8 mouse cellular contexts compared by ENCODE assay signal in the genomic region with DNA sequence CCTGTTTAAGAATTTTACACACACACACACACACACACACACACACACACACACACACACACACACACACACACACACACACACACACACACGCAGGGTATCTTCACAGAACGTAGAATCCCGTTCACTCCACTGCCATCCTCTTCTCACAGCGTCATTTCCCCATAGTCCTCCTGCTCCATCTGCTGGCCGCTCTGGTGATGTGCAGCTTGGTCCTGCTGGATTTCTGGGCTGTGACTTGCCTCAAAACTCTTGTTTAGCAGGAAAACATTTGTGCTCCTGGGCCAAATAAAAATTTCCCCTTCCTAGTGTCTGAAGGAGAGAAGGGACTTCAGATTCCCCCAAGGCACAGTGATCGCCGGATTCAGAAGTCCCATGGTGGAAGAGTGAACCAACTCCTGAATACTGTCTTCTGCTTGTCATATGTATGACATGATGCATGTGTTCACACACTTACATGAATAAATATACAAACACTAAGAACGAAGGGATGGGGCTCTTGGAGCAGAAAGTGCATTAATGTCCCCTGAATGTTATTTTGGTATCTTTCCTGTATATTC. TPM values are rescaled to one million over a fixed set of nuclear protein-coding genes. Genes with fewer than 3 reads are reported as not detected.
DNase-seq lines count a peak whose midpoint lies in the region; ATAC-seq and TF ChIP-seq lines count a peak whose summit lies in the region.

No protein-coding gene starts in this region.

- H3K27ac ChIP-seq in forebrain, embryonic 13.5 days = no peak overlapping the region
- H3K27ac ChIP-seq in neural tube, embryonic 14.5 days (ENCODE audit: low read depth, low read length) = no peak overlapping the region
- H3K27ac ChIP-seq in testis, adult 2 months (ENCODE audit: control insufficient read depth, insufficient read depth, low read depth, low read length) = peak overlapping the region; percentile 77; the same call in 1 of the 2 replicates

- H3K9ac ChIP-seq in forebrain, embryonic 13.5 days = peak overlapping the region; percentile 64
- H3K9ac ChIP-seq in neural tube, embryonic 14.5 days (replicated peaks; ENCODE audit: low read depth, low read length) = no peak overlapping the region

- TF ChIP-seq POLR2A in testis, adult 2 months (IDR thresholded peaks at IDR 0.05; ENCODE audit: control insufficient read depth, low read depth, low read length) = peak; percentile 54; the same call in 1 of the 2 replicates

- H3K4me3 ChIP-seq in forebrain, embryonic 13.5 days = peak overlapping the region; percentile 58
- H3K4me3 ChIP-seq in neural tube, embryonic 14.5 days (ENCODE audit: low read depth, low read length) = peak overlapping the region; percentile 42
- peak overlapping the region; percentile 87 for H3K4me3 ChIP-seq in testis, adult 2 months (ENCODE audit: control insufficient read depth, low read depth, low read length)

- H3K4me2 ChIP-seq in forebrain, embryonic 13.5 days = peak overlapping the region; percentile 89
- peak overlapping the region; percentile 89 for H3K4me2 ChIP-seq in neural tube, embryonic 14.5 days (ENCODE audit: low read depth, low read length)

- intact Hi-C loops in heart, postnatal 10 days (cut with DNase I) = loop anchor here (10.0 kb wide), 1 partner anchor 657 kb away; no protein-coding TSS in a partner anchor

- whole genome bisulfite sequencing in forebrain, embryonic 13.5 days = 0% methylated on average over 8 of the region's 8 CpGs
- under 1% methylated on average over 8 of the region's 8 CpGs for WGBS in neural tube, embryonic 14.5 days

- peak; percentile 81 for DNase-seq in ES-CJ7 (ENCODE audit: low read depth, low spot score)
- peak; percentile 83 to 89 for DNase-seq in heart, postnatal 10 days
- peak; percentile 85 to 86 for DNase-seq in kidney, postnatal 4 days
- peak; percentile 69 to 75 for DNase-seq in lung, adult 18-20 months

- H3K4me1 ChIP-seq in forebrain, embryonic 13.5 days = peaks cover 14% of the 10 kb centered on the region
- no peaks in the 10 kb centered on the region for H3K4me1 ChIP-seq in neural tube, embryonic 14.5 days (ENCODE audit: control insufficient read depth, insufficient read depth, low read length)
- H3K4me1 ChIP-seq in testis, adult 2 months (ENCODE audit: control insufficient read depth, insufficient read depth, low read length) = peaks cover 6% of the 10 kb centered on the region

- ATAC-seq in cerebellum, adult (ENCODE audit: insufficient number of reproducible peaks, low FRiP score, low TSS enrichment) = peak; percentile 94
- ATAC-seq in forebrain, embryonic 13.5 days = peak; percentile 78
- peak; percentile 82 for ATAC-seq in neural tube, embryonic 14.5 days (ENCODE audit: low read depth)

- H3K36me3 ChIP-seq in forebrain, embryonic 13.5 days (ENCODE audit: poor library complexity, severe bottlenecking) = no peaks in the 10 kb centered on the region
- no peaks in the 10 kb centered on the region for H3K36me3 ChIP-seq in neural tube, embryonic 14.5 days (ENCODE audit: control insufficient read depth, insufficient read depth, low read length)
- H3K36me3 ChIP-seq in testis, adult 2 months (ENCODE audit: control insufficient read depth, insufficient read depth, low read length) = no peaks in the 10 kb centered on the region

- H3K9me3 ChIP-seq in forebrain, embryonic 13.5 days (replicated peaks) = no peaks in the 10 kb centered on the region
- H3K9me3 ChIP-seq in neural tube, embryonic 14.5 days (ENCODE audit: control insufficient read depth, low read length) = no peaks in the 10 kb centered on the region

- TF ChIP-seq CTCF in testis, adult 2 months (IDR thresholded peaks at IDR 0.05; ENCODE audit: control insufficient read depth, insufficient read depth, insufficient replicate concordance, low read depth, low read length) = peak; percentile 93; the same call in 1 of the 2 replicates

- H3K27me3 ChIP-seq in forebrain, embryonic 13.5 days = peaks cover 14% of the 10 kb centered on the region
- no peaks in the 10 kb centered on the region for H3K27me3 ChIP-seq in neural tube, embryonic 14.5 days (ENCODE audit: control insufficient read depth, insufficient read depth, low read length)
- no peaks in the 10 kb centered on the region for H3K27me3 ChIP-seq in testis, adult 2 months (ENCODE audit: control insufficient read depth, insufficient read depth, low read length)

RNA-seq across cellular contexts. Expression of a gene that starts 12.6 kb away (rescaled TPM):
- polyA plus RNA-seq in forebrain, embryonic 13.5 days (2015; fragmentation: Nextera tagmentation; extraction: Ambion mirVana) = not detected in 2 replicates
- not detected for total RNA-seq in heart, postnatal 10 days (2021)
- polyA plus RNA-seq in neural tube, embryonic 14.5 days (2014; fragmentation: Nextera tagmentation; extraction: Ambion mirVana) = not detected in 2 replicates
- polyA plus RNA-seq in testis, adult 2 months (2012; rRNA removed) = not detected in 2 replicates

RNA-seq across cellular contexts. Expression of a gene that starts 17.6 kb away (rescaled TPM):
- polyA plus RNA-seq in forebrain, embryonic 13.5 days (2015; fragmentation: Nextera tagmentation; extraction: Ambion mirVana) = not detected in 2 replicates
- total RNA-seq in heart, postnatal 10 days (2021) = not detected
- polyA plus RNA-seq in neural tube, embryonic 14.5 days (2014; fragmentation: Nextera tagmentation; extraction: Ambion mirVana) = not detected in 2 replicates
- polyA plus RNA-seq in testis, adult 2 months (2012; rRNA removed) = not detected in 2 replicates

RNA-seq across cellular contexts. Expression of a gene that starts 25.8 kb away (rescaled TPM):
- polyA plus RNA-seq in forebrain, embryonic 13.5 days (2015; fragmentation: Nextera tagmentation; extraction: Ambion mirVana) = not detected in 2 replicates
- not detected for total RNA-seq in heart, postnatal 10 days (2021)
- not detected in 2 replicates for polyA plus RNA-seq in neural tube, embryonic 14.5 days (2014; fragmentation: Nextera tagmentation; extraction: Ambion mirVana)
- polyA plus RNA-seq in testis, adult 2 months (2012; rRNA removed) = not detected in 2 replicates

RNA-seq across cellular contexts. Expression of a gene that starts 32.1 kb away (rescaled TPM):
- polyA plus RNA-seq in forebrain, embryonic 13.5 days (2015; fragmentation: Nextera tagmentation; extraction: Ambion mirVana) = not detected in 2 replicates
- total RNA-seq in heart, postnatal 10 days (2021) = not detected
- polyA plus RNA-seq in neural tube, embryonic 14.5 days (2014; fragmentation: Nextera tagmentation; extraction: Ambion mirVana) = not detected in 2 replicates
- polyA plus RNA-seq in testis, adult 2 months (2012; rRNA removed) = not detected in 2 replicates

RNA-seq across cellular contexts. Expression of a gene that starts 40.2 kb away (rescaled TPM):
- not detected in 2 replicates for polyA plus RNA-seq in forebrain, embryonic 13.5 days (2015; fragmentation: Nextera tagmentation; extraction: Ambion mirVana)
- not detected for total RNA-seq in heart, postnatal 10 days (2021)
- polyA plus RNA-seq in neural tube, embryonic 14.5 days (2014; fragmentation: Nextera tagmentation; extraction: Ambion mirVana) = not detected in 2 replicates
- not detected in 2 replicates for polyA plus RNA-seq in testis, adult 2 months (2012; rRNA removed)
